Mouse (Mus musculus) midbrain, embryonic 14.5 days (tissue): ENCODE data around the gene Plcd1. TPM values are rescaled to one million over a fixed set of nuclear protein-coding genes. Genes with fewer than 3 reads are reported as not detected.

Experiments used
- ATAC-seq: fragments of 200-750 bp; cut with Nextera tagmentation; 2 replicates; pipeline ENCODE4 v1.8.0; 2017; ENCODE audit warnings: moderate number of reproducible peaks, moderate library complexity; ENCODE audit not compliant: low FRiP score, low TSS enrichment
- DNase-seq: peaks from one replicate; pipeline ENCODE4 v3.0.0-alpha.2; 2015
- H3K27ac ChIP-seq: fragments of 300-500 bp; sonication (generic); replicated peaks from 2 replicates; pipeline ENCODE4 v1.5.1; 2014; ENCODE audit warnings: mild to moderate bottlenecking, low read depth, low read length, moderate library complexity
- H3K27me3 ChIP-seq: fragments of 300-500 bp; sonication (generic); 2 replicates; pipeline ENCODE4 v1.6.1; 2014; ENCODE audit warnings: low read length, control low read depth, mixed read lengths; ENCODE audit not compliant: control insufficient read depth, insufficient read depth
- H3K36me3 ChIP-seq: fragments of 300-500 bp; sonication (generic); 2 replicates; pipeline ENCODE4 v1.6.1; 2014; ENCODE audit warnings: low read length, control low read depth; ENCODE audit not compliant: control insufficient read depth, insufficient read depth
- H3K4me1 ChIP-seq: fragments of 300-500 bp; sonication (generic); 2 replicates; pipeline ENCODE4 v1.6.1; 2014; ENCODE audit warnings: mild to moderate bottlenecking, antibody characterized with exemption, low read length, control low read depth; ENCODE audit not compliant: control insufficient read depth, insufficient read depth
- H3K4me2 ChIP-seq: fragments of 300-500 bp; sonication (generic); 2 replicates; pipeline ENCODE4 v1.6.1; 2014; ENCODE audit warnings: mild to moderate bottlenecking, low read length, moderate library complexity
- H3K4me3 ChIP-seq: fragments of 300-500 bp; sonication (generic); replicated peaks from 2 replicates; pipeline ENCODE4 v1.5.1; 2014; ENCODE audit warnings: low read depth, low read length
- H3K9ac ChIP-seq: fragments of 300-500 bp; sonication (generic); replicated peaks from 2 replicates; pipeline ENCODE4 v1.6.1; 2014; ENCODE audit warnings: mild to moderate bottlenecking, low read length, moderate library complexity
- H3K9me3 ChIP-seq: fragments of 300-500 bp; sonication (generic); 2 replicates; pipeline ENCODE4 v1.6.1; 2016; ENCODE audit warnings: low read length, control low read depth, mixed read lengths; ENCODE audit not compliant: control insufficient read depth
- WGBS: fragments of 180-500 bp; shearing (Covaris S2); extraction: QIAGEN DNeasy Blood & Tissue Kit; methylation state at CpG from one replicate; pipeline ENCODE4 v1.1.7; 2014; 5-methylcytosine and 5-hydroxymethylcytosine counted together
- polyA plus RNA-seq: library from polyadenylated mRNA; unstranded; fragments of >200 nt; fragmentation: Nextera tagmentation; extraction: Ambion mirVana; gene quantifications from 2 replicates; pipeline ENCODE4 v1.2.1, GENCODE M21; 2014

Gene Plcd1
- polyA plus RNA-seq, 1 experiment from 2014 or later: 17.0 TPM

DNA sequence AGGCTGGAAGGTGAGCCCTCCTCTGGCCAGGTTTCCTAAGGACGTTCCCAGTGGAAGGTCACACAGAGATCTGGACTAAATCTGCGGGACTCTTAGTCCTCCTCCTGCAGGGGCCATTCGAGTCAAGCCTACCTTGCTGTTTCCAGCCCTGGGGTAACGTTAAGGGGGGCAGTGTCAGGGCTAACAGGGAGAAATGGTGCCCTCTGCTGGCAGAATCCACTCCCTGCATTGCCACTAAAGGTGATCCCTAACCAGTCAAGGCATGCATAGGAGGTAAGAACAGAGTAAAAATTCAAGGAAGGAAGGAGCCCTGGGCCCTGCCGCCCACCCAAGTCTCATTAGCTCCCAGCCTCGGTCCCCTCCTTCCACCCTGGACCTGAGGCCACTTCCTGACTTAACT lies 25.7 kb downstream of the Plcd1 start:
- Histone ChIP-seq H3K9ac (no peak overlapping the region), H3K27ac (no peak overlapping the region), H3K9me3 (no peaks in the 10 kb centered on the region), H3K4me2 (no peak overlapping the region), H3K4me3 (no peak overlapping the region), H3K4me1 (no peaks in the 10 kb centered on the region), H3K27me3 (no peaks in the 10 kb centered on the region), H3K36me3 (peaks cover 5% of the 10 kb centered on the region; the same call in 1 of the 2 replicates)
- ATAC-seq (peak; percentile 41; the same call in 1 of the 2 replicates), DNase-seq (peak; percentile 89)
- 5% methylated on average over 6 of the region's 6 CpGs for WGBS

DNA sequence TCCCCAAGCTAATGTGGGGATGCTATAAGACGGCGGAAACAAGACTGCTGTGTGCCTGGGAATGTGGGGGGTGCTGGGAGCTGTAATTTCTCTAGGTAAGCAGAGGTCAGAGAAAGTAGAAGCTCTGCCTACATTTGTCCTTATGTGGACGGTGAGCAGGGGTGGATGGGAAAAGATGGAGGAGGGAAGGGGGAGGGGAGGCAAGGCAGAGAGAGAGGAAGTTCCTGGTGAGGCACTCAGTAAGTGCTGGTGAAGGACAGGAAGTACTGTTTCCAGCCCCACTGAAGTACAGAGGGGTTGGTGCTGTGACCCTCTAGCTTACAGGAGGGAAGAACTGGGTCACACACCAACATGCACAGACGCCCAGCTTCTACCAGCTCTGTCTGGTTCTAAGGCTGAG lies 29.0 kb downstream of the Plcd1 start:
- Histone ChIP-seq H3K27me3 (no peaks in the 10 kb centered on the region), H3K36me3 (no peaks in the 10 kb centered on the region), H3K9ac (no peak overlapping the region), H3K4me1 (no peaks in the 10 kb centered on the region), H3K4me2 (no peak overlapping the region), H3K9me3 (no peaks in the 10 kb centered on the region), H3K27ac (no peak overlapping the region), H3K4me3 (no peak overlapping the region)
- WGBS: 75% methylated on average over 4 of the region's 4 CpGs
- no peak for ATAC-seq
- no peak for DNase-seq

DNA sequence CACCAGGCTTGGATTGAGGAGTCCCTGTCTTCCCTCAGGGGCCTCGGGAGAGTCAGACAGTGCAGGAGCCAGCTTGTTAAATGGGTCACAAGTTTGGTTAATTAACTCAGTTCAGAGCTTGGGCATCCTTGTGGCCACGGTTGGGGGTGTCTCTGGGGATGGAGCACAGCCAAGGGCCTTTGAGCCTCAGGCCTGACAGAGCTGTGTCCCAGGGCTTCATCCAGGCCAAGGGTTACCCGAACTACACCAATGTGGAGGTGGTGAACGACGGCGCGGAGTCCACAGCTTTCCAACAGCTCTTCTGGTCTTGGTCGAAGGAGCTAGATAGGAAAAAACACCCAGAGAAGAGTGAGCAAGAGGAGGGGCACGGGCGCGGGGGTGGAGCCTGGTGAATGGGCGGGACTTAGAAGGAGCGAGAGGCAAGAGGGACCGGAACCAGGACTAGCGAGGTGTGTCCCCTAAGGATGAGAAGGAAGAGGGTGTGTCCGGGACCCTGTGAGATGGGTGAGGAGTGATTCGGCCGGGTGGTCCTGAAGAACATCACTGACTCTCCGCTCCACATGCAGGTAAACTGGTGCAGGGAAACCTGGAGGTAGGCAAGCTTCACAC lies 30.2 kb downstream of the Plcd1 start:
- H3K27me3 ChIP-seq: no peaks in the 10 kb centered on the region
- H3K36me3 ChIP-seq: no peaks in the 10 kb centered on the region
- no peak for ATAC-seq
- no peak overlapping the region for H3K4me2 ChIP-seq
- no peak overlapping the region for H3K4me3 ChIP-seq
- 32% methylated on average over 19 of the region's 19 CpGs for WGBS
- H3K9me3 ChIP-seq: no peaks in the 10 kb centered on the region
- no peaks in the 10 kb centered on the region for H3K4me1 ChIP-seq
- no peak overlapping the region for H3K9ac ChIP-seq
- no peak overlapping the region for H3K27ac ChIP-seq
- DNase-seq: no peak

DNA sequence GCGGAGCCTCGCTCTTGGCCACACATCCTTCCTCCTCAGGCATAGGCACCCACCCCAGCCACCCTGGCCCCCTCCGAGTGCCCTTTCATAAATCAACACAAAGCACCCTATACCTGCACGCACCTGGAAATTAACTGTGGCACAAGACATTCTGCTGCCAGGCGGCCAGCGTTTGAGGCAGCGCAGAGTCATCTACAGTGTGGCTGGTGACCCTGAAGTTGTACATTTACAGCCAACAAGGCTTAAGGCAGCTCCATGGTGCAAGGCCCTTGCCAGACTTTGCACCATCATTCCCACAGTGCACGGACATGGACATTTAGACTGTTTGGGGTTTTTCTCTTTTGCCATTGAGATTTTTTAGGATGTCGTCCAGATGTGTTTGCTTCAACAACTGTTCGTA lies 32.6 kb downstream of the Plcd1 start:
- Histone ChIP-seq H3K36me3 (no peaks in the 10 kb centered on the region), H3K9me3 (no peaks in the 10 kb centered on the region), H3K4me1 (no peaks in the 10 kb centered on the region), H3K27ac (no peak overlapping the region), H3K27me3 (no peaks in the 10 kb centered on the region), H3K4me3 (no peak overlapping the region), H3K9ac (no peak overlapping the region), H3K4me2 (no peak overlapping the region)
- DNase-seq: no peak
- no peak for ATAC-seq
- 93% methylated on average over 10 of the region's 10 CpGs for WGBS

DNA sequence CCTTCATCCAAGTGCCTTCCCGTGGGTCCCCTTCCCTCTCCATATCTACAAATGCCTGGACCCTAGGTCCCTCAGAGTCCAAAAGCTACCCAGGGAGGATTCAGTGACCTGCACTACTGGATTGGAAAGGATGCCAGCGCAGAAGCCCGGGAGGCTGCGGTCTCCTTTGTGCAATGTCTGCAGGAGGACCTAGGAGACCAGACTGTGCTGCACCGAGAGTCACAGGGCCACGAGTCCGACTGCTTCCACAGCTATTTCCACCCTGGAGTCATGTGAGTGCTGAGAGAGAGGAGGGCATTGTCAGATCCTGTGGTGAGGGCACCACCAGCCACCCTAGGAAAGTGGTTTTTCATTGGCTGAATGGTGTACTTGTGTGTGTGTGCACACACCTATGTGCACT lies 35.1 kb downstream of the Plcd1 start:
- no peak for ATAC-seq
- Histone ChIP-seq H3K27me3 (no peaks in the 10 kb centered on the region; the same call in 1 of the 2 replicates), H3K4me3 (no peak overlapping the region), H3K27ac (no peak overlapping the region), H3K9me3 (no peaks in the 10 kb centered on the region), H3K4me2 (no peak overlapping the region), H3K9ac (no peak overlapping the region), H3K4me1 (no peaks in the 10 kb centered on the region), H3K36me3 (no peaks in the 10 kb centered on the region)
- WGBS: 87% methylated on average over 7 of the region's 7 CpGs
- no peak for DNase-seq

DNA sequence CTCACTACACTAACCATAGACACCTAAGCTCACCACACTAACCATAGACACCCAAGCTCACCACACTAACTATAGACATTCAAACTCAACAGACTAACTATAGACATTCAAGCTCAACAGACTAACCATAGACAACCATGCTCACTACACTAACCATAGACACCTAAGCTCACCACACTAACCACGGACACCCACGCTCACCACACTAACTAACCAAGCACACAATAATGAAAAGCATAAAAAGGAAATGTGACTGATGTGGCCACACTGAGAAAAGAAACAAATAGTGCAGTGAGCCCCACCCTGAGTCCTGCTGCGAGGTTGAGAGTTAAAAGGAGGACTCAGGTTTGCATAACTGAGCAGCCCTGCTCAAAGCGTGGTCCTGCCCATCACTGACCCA lies 38.0 kb downstream of the Plcd1 start:
- 90% methylated on average over 4 of the region's 4 CpGs for WGBS
- ATAC-seq (no peak), DNase-seq (no peak)
- no peak overlapping the region for H3K27ac ChIP-seq
- no peak overlapping the region for H3K4me3 ChIP-seq
- H3K9ac ChIP-seq: no peak overlapping the region
- no peaks in the 10 kb centered on the region for H3K36me3 ChIP-seq
- H3K27me3 ChIP-seq: no peaks in the 10 kb centered on the region; the same call in 1 of the 2 replicates
- no peak overlapping the region for H3K4me2 ChIP-seq
- no peaks in the 10 kb centered on the region for H3K9me3 ChIP-seq
- no peaks in the 10 kb centered on the region; the same call in 1 of the 2 replicates for H3K4me1 ChIP-seq

DNA sequence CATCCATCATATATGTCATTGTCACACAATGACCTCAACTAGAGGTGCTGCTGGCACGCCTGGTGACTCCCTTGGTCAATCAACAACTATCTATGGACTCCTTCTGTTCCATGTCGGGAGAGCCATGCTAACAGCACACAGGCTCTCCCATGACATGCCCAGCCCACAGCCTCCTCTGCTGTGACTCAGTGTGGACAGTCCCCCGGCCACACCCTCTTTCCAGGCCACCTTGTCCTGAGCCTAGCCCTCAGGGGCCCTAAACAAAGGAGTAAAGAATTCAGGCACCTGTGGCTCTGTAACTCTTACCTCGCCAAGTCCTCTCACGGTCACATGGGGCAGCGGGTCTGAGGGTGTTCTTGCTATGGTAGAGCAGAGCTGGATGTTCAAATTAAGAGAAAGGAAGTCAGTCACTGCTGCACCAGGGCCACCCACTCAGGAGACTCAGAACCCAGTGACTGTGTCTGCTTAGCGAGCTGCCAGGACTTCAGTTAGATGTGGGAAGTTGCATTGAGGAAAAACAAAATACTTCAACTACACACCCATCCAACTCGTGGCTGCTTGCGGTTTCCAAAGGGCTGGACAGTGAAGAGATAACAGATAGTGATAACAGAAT lies 39.2 kb downstream of the Plcd1 start:
- H3K27me3 ChIP-seq: no peaks in the 10 kb centered on the region; the same call in 1 of the 2 replicates
- no peak overlapping the region for H3K27ac ChIP-seq
- H3K9ac ChIP-seq: no peak overlapping the region
- no peak overlapping the region for H3K4me3 ChIP-seq
- 83% methylated on average over 9 of the region's 9 CpGs for WGBS
- H3K36me3 ChIP-seq: no peaks in the 10 kb centered on the region
- no peak for ATAC-seq
- no peak for DNase-seq
- no peaks in the 10 kb centered on the region; the same call in 1 of the 2 replicates for H3K4me1 ChIP-seq
- H3K9me3 ChIP-seq: no peaks in the 10 kb centered on the region
- no peak overlapping the region for H3K4me2 ChIP-seq

DNA sequence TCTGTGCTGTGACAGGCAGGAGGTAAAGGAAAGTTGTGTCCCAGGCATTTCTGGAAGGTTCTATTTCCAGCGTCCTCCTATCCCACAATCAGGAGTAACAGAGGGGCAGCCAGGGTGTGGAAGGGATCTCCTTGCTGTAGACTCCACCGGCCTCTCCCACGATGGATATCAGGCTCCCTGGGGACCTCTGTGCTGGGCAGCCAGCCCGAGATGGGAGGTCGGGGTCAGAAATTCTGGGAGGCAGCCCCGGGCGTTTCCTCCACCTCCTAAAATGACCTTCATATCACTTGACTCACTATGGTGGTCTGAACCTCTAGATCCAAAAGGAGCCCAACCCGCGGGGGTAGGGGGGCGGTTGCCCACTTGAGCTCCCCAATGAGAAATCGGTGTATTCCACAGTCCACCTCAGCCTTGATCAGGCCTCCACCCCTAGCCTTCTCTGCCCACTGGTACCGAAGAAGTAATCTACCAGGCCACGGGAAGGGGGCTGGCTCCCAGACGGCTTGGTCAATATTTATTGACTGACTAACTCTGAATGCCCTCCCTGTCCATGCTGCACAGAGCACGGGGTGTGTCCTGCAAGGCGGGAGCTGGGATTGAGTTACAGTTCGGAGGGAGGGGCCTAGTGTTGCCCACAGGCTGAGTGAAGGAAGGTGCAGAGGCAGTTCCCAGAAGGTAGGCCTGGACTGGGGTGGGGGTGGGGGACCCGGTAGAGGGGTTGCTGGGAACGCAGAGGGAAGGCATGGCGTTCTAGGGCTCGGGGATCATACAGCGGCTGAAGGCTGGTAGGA lies 41.0 kb downstream of the Plcd1 start, which contains the start of gene Vill:
Vill (plus strand) TSS at position 625 of the 791 bp plus-strand sequence.
- H3K4me3 ChIP-seq: no peak within 1 kb of the TSS
- peak within 1 kb of the TSS; percentile 34 for H3K4me2 ChIP-seq
- no peaks in the 10 kb centered on the region for H3K36me3 ChIP-seq
- H3K27ac ChIP-seq: no peak within 1 kb of the TSS
- H3K9ac ChIP-seq: no peak within 1 kb of the TSS
- ATAC-seq (peak; percentile 37; the same call in 1 of the 2 replicates), DNase-seq (peak; percentile 33)
- no peaks in the 10 kb centered on the region; the same call in 1 of the 2 replicates for H3K4me1 ChIP-seq
- WGBS: 20% methylated on average over 22 of the region's 22 CpGs
- no peaks in the 10 kb centered on the region for H3K9me3 ChIP-seq
- no peaks in the 10 kb centered on the region; the same call in 1 of the 2 replicates for H3K27me3 ChIP-seq
